Mouse (Mus musculus): ENCODE measurements around the gene Iqschfp.

DNA sequence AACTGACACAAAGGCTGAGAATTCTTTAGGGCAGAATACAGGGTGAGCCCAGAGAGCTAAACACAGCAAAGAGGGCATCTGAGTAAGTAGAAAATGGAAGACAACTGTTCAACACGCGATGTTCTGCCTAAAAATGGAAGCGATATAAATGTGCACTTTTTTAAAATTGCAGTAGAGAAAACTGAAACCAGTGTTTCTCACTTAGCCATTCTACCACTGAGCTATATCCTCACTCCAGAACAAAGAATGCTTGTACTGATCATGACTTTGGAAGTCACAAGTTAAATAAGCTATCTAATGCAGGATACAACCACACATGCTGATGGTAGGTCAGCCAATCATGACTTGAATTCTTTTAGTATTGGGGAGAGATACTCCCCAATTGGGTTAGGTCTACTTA, 30.5 kb upstream of the Iqschfp start:
- TF ChIP-seq CTCF (IDR thresholded peaks at IDR 0.05; ENCODE audit: borderline replicate concordance, insufficient read depth, low read depth, low read length) (no peak), POLR2A (IDR thresholded peaks at IDR 0.05; ENCODE audit: borderline replicate concordance, insufficient read depth, low read length) (no peak)
